Mouse (Mus musculus) limb, embryonic 14.5 days (tissue): ENCODE measurements around the gene Mrpl35. TPM values are rescaled to one million over a fixed set of nuclear protein-coding genes. Genes with fewer than 3 reads are reported as not detected.
"Not testable (repeated sequence)": the region's sequence is repeated elsewhere in the genome, so short reads cannot be mapped to it uniquely, and the experiment has no call there.

Experiments
- ATAC-seq: fragments of 200-750 bp; cut with Nextera tagmentation; 2 replicates; pipeline ENCODE4 v1.8.0; 2017; ENCODE audit warnings: low read depth, moderate number of reproducible peaks, moderate TSS enrichment; ENCODE audit not compliant: low FRiP score
- DNase-seq: peaks from one replicate; pipeline ENCODE4 v3.0.0-alpha.2; 2015; ENCODE audit warnings: low spot score
- H3K27ac ChIP-seq: fragments of 300-500 bp; sonication (generic); replicated peaks from 2 replicates; pipeline ENCODE4 v1.5.1; 2014; ENCODE audit warnings: low read depth, mild to moderate bottlenecking, low read length, moderate library complexity, mixed read lengths
- H3K27me3 ChIP-seq: fragments of 300-500 bp; sonication (generic); 2 replicates; pipeline ENCODE4 v1.6.1; 2014; ENCODE audit warnings: low read length, mixed read lengths; ENCODE audit not compliant: control insufficient read depth, insufficient read depth
- H3K36me3 ChIP-seq: fragments of 300-500 bp; sonication (generic); 2 replicates; pipeline ENCODE4 v1.6.1; 2014; ENCODE audit warnings: mild to moderate bottlenecking, low read length, moderate library complexity, mixed read lengths; ENCODE audit not compliant: control insufficient read depth, insufficient read depth
- H3K4me1 ChIP-seq: fragments of 300-500 bp; sonication (generic); 2 replicates; pipeline ENCODE4 v1.6.1; 2014; ENCODE audit warnings: antibody characterized with exemption, low read length, mixed read lengths; ENCODE audit not compliant: control insufficient read depth, insufficient read depth
- H3K4me2 ChIP-seq: fragments of 300-500 bp; sonication (generic); replicated peaks from 2 replicates; pipeline ENCODE4 v1.6.1; 2014; ENCODE audit warnings: low read depth, mild to moderate bottlenecking, low read length, moderate library complexity; ENCODE audit not compliant: severe bottlenecking
- H3K4me3 ChIP-seq: fragments of 300-500 bp; sonication (generic); replicated peaks from 2 replicates; pipeline ENCODE4 v1.5.1; 2014; ENCODE audit warnings: low read length
- H3K9ac ChIP-seq: fragments of 300-500 bp; sonication (generic); 2 replicates; pipeline ENCODE4 v1.6.1; 2014; ENCODE audit warnings: mild to moderate bottlenecking, low read depth, low read length, moderate library complexity; ENCODE audit not compliant: severe bottlenecking
- H3K9me3 ChIP-seq: fragments of 300-500 bp; sonication (generic); 2 replicates; pipeline ENCODE4 v1.6.1; 2016; ENCODE audit warnings: low read length; ENCODE audit not compliant: control insufficient read depth
- POLR2A ChIP-seq: fragments of 200-500 bp; IDR thresholded peaks from 2 replicates; pipeline ENCODE4 v1.8.0; 2012; ENCODE audit warnings: inconsistent platforms, mild to moderate bottlenecking, moderate library complexity, borderline replicate concordance; ENCODE audit not compliant: insufficient read depth, insufficient read length; ENCODE audit errors: extremely low read depth
- WGBS: fragments of 180-500 bp; shearing (Covaris S2); extraction: QIAGEN DNeasy Blood & Tissue Kit; methylation state at CpG from one replicate; pipeline ENCODE4 v1.1.7; 2014; 5-methylcytosine and 5-hydroxymethylcytosine counted together
- polyA plus RNA-seq, 2 experiments: library from polyadenylated mRNA; depleted of rRNA in 1 of 2; stranded (reverse) in 1 of 2; unstranded in 1 of 2; fragments of >200 nt; fragmentation: Nextera tagmentation in 1 of 2; extraction: Ambion mirVana in 1 of 2; gene quantifications; 2 replicates each; pipeline versions ENCODE4 v1.2.1 to v1.2.3; 2012 to 2014

The Mrpl35 gene
- polyA plus RNA-seq (2012; rRNA removed) (13.3 and 20.4 TPM in 2 replicates), polyA plus RNA-seq (2014; fragmentation: Nextera tagmentation; extraction: Ambion mirVana) (64.3 and 64.9 TPM in 2 replicates)

DNA sequence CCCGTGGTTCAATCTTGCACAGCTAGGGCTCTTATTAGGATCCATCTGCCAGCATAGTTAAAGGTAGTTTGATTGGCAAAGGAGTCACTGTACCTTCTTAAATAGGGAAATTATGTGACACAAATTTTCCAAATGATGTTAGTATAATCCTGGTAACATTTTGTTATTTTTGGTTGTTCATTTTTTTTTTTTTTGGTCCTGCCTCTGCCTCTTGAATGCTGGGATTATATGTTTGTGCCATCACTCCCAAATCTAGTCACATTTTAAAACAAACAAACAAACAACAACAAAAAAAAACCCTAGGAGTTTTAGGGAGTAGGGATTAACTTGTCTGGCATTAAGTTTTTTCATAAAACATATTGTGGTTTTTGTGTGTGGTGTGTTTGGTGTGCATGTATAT is at the start of gene Mrpl35:
TSS of gene Mrpl35 (minus strand) at position 101 of the 400 bp plus-strand sequence.
- H3K27me3 ChIP-seq, result no peaks in the 10 kb centered on the region
- H3K4me1 ChIP-seq, result peaks cover 5% of the 10 kb centered on the region
- 38% methylated on average over 1 of the region's 1 CpGs for WGBS
- no peak for TF ChIP-seq POLR2A
- DNase-seq (no peak), ATAC-seq (no peak)
- no peaks in the 10 kb centered on the region for H3K9me3 ChIP-seq
- H3K4me3 ChIP-seq, result no peak within 1 kb of the TSS
- no peak within 1 kb of the TSS for H3K4me2 ChIP-seq
- no peaks in the 10 kb centered on the region for H3K36me3 ChIP-seq
- H3K27ac ChIP-seq, result no peak within 1 kb of the TSS
- H3K9ac ChIP-seq, result no peak within 1 kb of the TSS

GRCm38 (mm10) chr6:71871396-71871795 is 44.6 kb upstream of the Mrpl35 start:
- no peak overlapping the region for H3K9ac ChIP-seq
- no peak overlapping the region for H3K4me3 ChIP-seq
- H3K4me1 ChIP-seq, result no peaks in the 10 kb centered on the region
- 91% methylated on average over 9 of the region's 9 CpGs for WGBS
- no peaks in the 10 kb centered on the region for H3K9me3 ChIP-seq
- ATAC-seq (no peak), DNase-seq (no peak)
- H3K27ac ChIP-seq, result no peak overlapping the region
- no peaks in the 10 kb centered on the region for H3K27me3 ChIP-seq
- no peak overlapping the region for H3K4me2 ChIP-seq
- TF ChIP-seq POLR2A, result no peak
- peaks cover 81% of the 10 kb centered on the region for H3K36me3 ChIP-seq

DNA sequence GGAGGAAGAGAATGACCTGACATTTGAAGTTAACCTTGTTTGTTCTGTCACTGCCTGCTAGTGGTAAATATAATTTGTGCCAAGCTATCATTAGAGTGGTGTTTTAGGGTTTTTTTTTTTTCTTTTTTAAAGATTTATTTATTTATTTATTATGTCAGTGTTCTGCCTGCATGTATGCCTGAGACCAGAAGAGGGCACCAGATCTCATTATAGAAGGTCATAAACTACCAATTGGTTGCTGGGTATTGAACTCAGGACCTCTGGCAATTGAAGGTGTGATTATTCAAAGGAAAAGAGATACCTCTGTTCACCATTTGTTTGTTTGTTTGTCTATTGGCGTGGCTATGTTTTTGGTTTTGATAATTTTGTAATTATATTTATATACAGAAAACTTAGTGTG is 42.0 kb upstream of the Mrpl35 start:
- DNase-seq, result peak; percentile 39
- no peak for ATAC-seq
- H3K4me2 ChIP-seq, result no peak overlapping the region
- H3K4me1 ChIP-seq, result no peaks in the 10 kb centered on the region
- H3K9ac ChIP-seq, result no peak overlapping the region
- no peaks in the 10 kb centered on the region for H3K27me3 ChIP-seq
- no peak for TF ChIP-seq POLR2A
- H3K27ac ChIP-seq, result no peak overlapping the region
- H3K9me3 ChIP-seq, result no peaks in the 10 kb centered on the region
- 94% methylated on average over 1 of the region's 1 CpGs for WGBS
- H3K4me3 ChIP-seq, result no peak overlapping the region
- peaks cover 82% of the 10 kb centered on the region for H3K36me3 ChIP-seq

DNA sequence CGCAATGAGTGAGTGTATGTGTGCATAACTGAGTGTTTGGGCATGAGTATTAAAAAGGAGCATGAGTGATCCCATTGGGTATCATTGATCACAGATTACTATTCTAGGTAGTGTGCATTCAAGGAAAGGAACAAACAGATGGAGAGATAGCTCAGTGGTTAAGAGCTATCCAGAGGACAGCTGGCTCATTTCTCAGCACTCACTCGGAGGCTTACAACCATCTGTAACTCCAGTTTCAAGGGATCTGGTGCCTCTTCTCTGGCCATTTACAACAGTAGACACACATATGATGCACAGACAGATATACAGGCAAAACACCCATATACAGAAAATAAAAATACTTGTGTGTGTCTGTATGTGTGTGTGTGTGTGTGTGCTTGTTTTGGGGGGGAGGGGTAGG is 41.0 kb upstream of the Mrpl35 start:
- Histone ChIP-seq H3K4me2 (no peak overlapping the region), H3K36me3 (peaks cover 84% of the 10 kb centered on the region), H3K4me1 (no peaks in the 10 kb centered on the region), H3K4me3 (no peak overlapping the region), H3K27me3 (no peaks in the 10 kb centered on the region), H3K27ac (no peak overlapping the region), H3K9ac (no peak overlapping the region), H3K9me3 (no peaks in the 10 kb centered on the region)
- DNase-seq, result no peak
- 100% methylated on average over 2 of the region's 2 CpGs for WGBS
- TF ChIP-seq POLR2A, result no peak
- no peak for ATAC-seq

DNA sequence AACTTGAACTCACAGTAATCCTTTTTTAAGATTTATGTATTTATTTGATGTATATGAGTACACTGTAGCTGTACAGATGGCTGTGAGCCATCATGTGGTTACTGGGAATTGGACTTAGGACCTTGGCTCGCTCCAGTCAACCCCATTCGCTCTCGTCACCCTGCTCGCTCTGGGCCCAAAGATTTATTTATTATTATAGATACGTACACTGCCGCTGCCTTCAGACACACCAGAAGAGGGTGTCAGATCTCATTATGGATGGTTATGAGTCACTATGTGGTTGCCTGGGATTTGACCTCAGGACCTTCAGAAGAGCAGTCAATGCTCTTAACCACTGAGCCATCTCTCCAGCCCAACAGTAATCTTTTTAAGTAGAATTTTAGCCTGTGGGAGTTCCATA is 20.1 kb upstream of the Mrpl35 start:
- peaks cover 58% of the 10 kb centered on the region for H3K36me3 ChIP-seq
- WGBS, result 94% methylated on average over 6 of the region's 6 CpGs
- H3K27me3 ChIP-seq, DNase-seq, H3K4me1 ChIP-seq, H3K4me3 ChIP-seq, H3K9ac ChIP-seq, ATAC-seq, H3K9me3 ChIP-seq, H3K27ac ChIP-seq, H3K4me2 ChIP-seq: not testable (repeated sequence)
